Mouse (Mus musculus) neural tube, embryonic 13.5 days (tissue): ENCODE data around the gene Clec2i. TPM values are rescaled to one million over a fixed set of nuclear protein-coding genes. Genes with fewer than 3 reads are reported as not detected.
"Not testable (repeated sequence)": the region's sequence is repeated elsewhere in the genome, so short reads cannot be mapped to it uniquely, and the experiment has no call there.

ENCODE experiments used
- ATAC-seq: fragments of 200-750 bp; cut with Nextera tagmentation; 2 replicates; pipeline ENCODE4 v1.8.0; 2017; ENCODE audit warnings: low read depth, mild to moderate bottlenecking, moderate TSS enrichment, moderate library complexity
- H3K27ac ChIP-seq: fragments of 300-500 bp; sonication (generic); replicated peaks from 2 replicates; pipeline ENCODE4 v1.5.1; 2015; ENCODE audit warnings: moderate library complexity, mild to moderate bottlenecking, inconsistent platforms
- H3K27me3 ChIP-seq: fragments of 300-500 bp; sonication (generic); 2 replicates; pipeline ENCODE4 v1.6.1; 2015; ENCODE audit warnings: mild to moderate bottlenecking, inconsistent platforms
- H3K36me3 ChIP-seq: fragments of 300-500 bp; sonication (generic); 2 replicates; pipeline ENCODE4 v1.6.1; 2015; ENCODE audit warnings: mild to moderate bottlenecking, inconsistent platforms
- H3K4me1 ChIP-seq: fragments of 300-500 bp; sonication (generic); replicated peaks from 2 replicates; pipeline ENCODE4 v1.6.1; 2015; ENCODE audit warnings: inconsistent platforms
- H3K4me2 ChIP-seq: fragments of 300-500 bp; sonication (generic); 2 replicates; pipeline ENCODE4 v1.6.1; 2015; ENCODE audit warnings: inconsistent platforms, mild to moderate bottlenecking, moderate library complexity
- H3K4me3 ChIP-seq: fragments of 300-500 bp; sonication (generic); 2 replicates; pipeline ENCODE4 v1.5.1; 2015; ENCODE audit warnings: mild to moderate bottlenecking, inconsistent platforms
- H3K9ac ChIP-seq: fragments of 300-500 bp; sonication (generic); 2 replicates; pipeline ENCODE4 v1.6.1; 2015; ENCODE audit warnings: moderate library complexity, mild to moderate bottlenecking, inconsistent platforms
- H3K9me3 ChIP-seq: fragments of 300-500 bp; sonication (generic); 2 replicates; pipeline ENCODE4 v1.6.1; 2016; ENCODE audit warnings: inconsistent platforms
- WGBS: fragments of 180-500 bp; shearing (Covaris S2); methylation state at CpG from one replicate; pipeline ENCODE4 v1.1.7; 2015; 5-methylcytosine and 5-hydroxymethylcytosine counted together
- polyA plus RNA-seq: library from polyadenylated mRNA; unstranded; fragments of >200 nt; fragmentation: Nextera tagmentation; extraction: Ambion mirVana; gene quantifications from 2 replicates; pipeline ENCODE4 v1.2.1, GENCODE M21; 2015

Clec2i gene
- polyA plus RNA-seq, 1 experiment from 2014 or later: not detected

DNA sequence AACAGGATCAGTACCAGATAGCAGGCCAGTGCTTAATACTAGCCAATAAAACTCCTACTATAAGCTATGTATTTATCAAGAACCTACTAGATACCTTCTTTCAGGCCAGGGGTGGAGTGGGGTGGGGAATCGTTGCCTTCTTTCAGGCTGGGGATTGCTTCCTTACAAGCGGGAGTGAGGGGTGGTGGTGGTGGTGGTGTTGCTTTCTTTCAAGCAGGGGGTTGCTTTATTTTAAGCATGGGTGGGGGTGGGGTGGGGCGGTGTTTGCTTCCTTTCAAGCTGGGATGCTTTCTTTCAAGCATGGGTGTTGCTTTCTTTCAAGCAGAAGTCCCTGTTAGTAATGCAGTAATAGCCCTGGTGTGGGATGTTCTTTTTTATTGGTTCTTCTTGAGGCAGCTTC, 18.5 kb upstream of the Clec2i start:
- H3K9ac ChIP-seq: no peak overlapping the region
- H3K4me2 ChIP-seq: no peak overlapping the region
- no peaks in the 10 kb centered on the region for H3K4me1 ChIP-seq
- H3K4me3 ChIP-seq: no peak overlapping the region
- H3K9me3 ChIP-seq: no peaks in the 10 kb centered on the region
- ATAC-seq: no peak
- H3K27ac ChIP-seq: no peak overlapping the region
- H3K27me3 ChIP-seq: no peaks in the 10 kb centered on the region
- no peaks in the 10 kb centered on the region for H3K36me3 ChIP-seq
- 8% methylated on average over 3 of the region's 3 CpGs for WGBS

DNA sequence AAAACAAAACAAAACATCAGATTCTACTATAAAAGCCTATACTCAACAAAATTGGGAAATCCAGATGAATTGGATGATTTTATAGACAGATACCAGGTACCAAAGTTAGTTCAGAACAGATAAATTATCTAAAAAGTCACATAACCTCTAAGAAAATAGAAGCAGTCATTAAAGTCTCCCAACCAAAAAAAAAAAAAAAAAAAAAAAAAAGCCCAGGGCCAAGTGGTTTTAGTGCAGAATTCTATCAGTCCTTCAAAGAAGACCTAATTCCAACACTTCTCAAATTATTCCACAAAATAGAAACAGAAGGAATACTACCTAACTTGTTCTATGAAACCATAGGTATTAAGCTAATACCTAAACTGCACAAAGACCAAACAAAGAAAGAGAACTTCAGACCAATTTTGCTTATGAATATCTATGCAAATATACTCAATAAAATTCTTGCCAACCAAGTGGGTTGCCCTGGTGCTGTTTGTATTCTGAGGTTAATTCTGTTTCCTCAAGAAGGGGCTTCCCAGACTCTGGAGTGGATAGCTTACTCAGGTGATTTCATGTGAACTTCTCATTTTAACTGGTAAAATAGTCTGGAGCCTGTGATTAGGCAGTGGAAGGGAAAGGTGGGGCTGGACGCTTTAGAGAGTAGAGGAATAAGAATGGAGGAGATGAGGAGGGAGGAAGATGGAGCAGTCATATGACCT, 15.3 kb upstream of the Clec2i start:
- peaks cover 4% of the 10 kb centered on the region; the same call in 1 of the 2 replicates for H3K9me3 ChIP-seq
- no peak overlapping the region for H3K27ac ChIP-seq
- H3K36me3 ChIP-seq: no peaks in the 10 kb centered on the region
- WGBS: 77% methylated on average over 1 of the region's 1 CpGs
- no peaks in the 10 kb centered on the region for H3K27me3 ChIP-seq
- no peaks in the 10 kb centered on the region for H3K4me1 ChIP-seq
- no peak overlapping the region for H3K9ac ChIP-seq
- H3K4me3 ChIP-seq: no peak overlapping the region
- H3K4me2 ChIP-seq: no peak overlapping the region
- no peak for ATAC-seq

DNA sequence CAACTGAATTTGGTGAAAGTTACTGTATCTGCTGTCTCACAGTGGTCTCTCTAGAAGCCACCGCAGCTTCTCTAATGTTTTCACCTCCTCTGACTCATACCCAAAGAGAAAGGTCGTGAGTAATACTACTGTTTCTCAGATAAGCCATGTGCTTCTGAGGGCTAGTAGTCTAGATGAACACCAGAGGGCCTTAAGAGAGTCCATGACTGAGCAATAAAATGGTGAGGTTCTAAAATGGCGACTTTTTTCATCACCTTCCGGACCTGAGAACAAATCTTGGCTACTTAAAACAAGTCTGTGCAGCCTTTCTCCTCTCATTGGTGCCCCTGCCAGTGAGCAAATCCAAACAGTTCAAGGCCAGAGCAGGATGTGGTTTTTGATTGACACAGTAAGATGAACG, 1.4 kb downstream of the Clec2i start:
- H3K27ac ChIP-seq: no peak overlapping the region
- H3K36me3 ChIP-seq: no peaks in the 10 kb centered on the region
- H3K4me2 ChIP-seq: no peak overlapping the region
- H3K9me3 ChIP-seq: no peaks in the 10 kb centered on the region
- H3K27me3 ChIP-seq: no peaks in the 10 kb centered on the region
- 86% methylated on average over 5 of the region's 5 CpGs for WGBS
- no peaks in the 10 kb centered on the region for H3K4me1 ChIP-seq
- ATAC-seq: no peak
- no peak overlapping the region for H3K9ac ChIP-seq
- H3K4me3 ChIP-seq: no peak overlapping the region

- Histone ChIP-seq H3K36me3 (no peaks in the 10 kb centered on the region), H3K9me3 (no peaks in the 10 kb centered on the region), H3K4me2 (no peak within 1 kb of the TSS), H3K4me1 (no peaks in the 10 kb centered on the region), H3K4me3 (no peak within 1 kb of the TSS), H3K9ac (no peak within 1 kb of the TSS), H3K27ac (no peak within 1 kb of the TSS), H3K27me3 (no peaks in the 10 kb centered on the region)
- 78% methylated on average over 2 of the region's 2 CpGs for WGBS
- ATAC-seq: no peak
Observed at GRCm38 (mm10) chr6:128890948-128891355, 3.6 kb downstream of the Clec2i start, which contains the start of gene BC035044. BC035044 (minus strand) TSS chr6:128891126.

- Histone ChIP-seq H3K27ac (no peak overlapping the region), H3K4me1 (no peaks in the 10 kb centered on the region), H3K9ac (no peak overlapping the region), H3K27me3 (no peaks in the 10 kb centered on the region), H3K9me3 (no peaks in the 10 kb centered on the region), H3K4me3 (no peak overlapping the region), H3K36me3 (no peaks in the 10 kb centered on the region), H3K4me2 (no peak overlapping the region)
- no peak for ATAC-seq
- 85% methylated on average over 3 of the region's 3 CpGs for WGBS
Observed at GRCm38 (mm10) chr6:128895404-128896001, 8.1 kb downstream of the Clec2i start.

DNA sequence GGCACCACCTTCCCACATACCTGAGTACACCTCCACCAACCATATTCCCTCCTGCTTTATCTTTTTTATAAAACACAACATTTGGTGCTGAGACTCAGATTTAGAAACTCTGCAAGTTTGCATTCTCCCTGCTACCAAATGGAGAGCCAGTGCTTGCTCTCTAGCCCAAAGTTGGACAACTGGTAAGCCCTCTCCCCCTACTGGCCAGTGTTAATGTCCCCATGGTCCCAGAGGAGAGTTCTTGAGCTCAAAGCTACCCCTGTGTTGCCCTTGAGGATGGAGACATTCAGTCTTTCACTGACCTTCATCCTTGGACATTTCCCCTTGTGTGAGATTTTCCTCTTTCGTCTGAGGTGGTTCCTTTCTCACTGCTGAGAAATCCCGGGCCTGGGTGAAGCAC, 12.7 kb downstream of the Clec2i start:
- WGBS: 88% methylated on average over 2 of the region's 2 CpGs
- Histone ChIP-seq H3K27ac (no peak overlapping the region), H3K9me3 (no peaks in the 10 kb centered on the region), H3K4me3 (no peak overlapping the region), H3K36me3 (no peaks in the 10 kb centered on the region), H3K27me3 (no peaks in the 10 kb centered on the region), H3K9ac (no peak overlapping the region), H3K4me2 (no peak overlapping the region), H3K4me1 (no peaks in the 10 kb centered on the region)
- ATAC-seq: no peak

GRCm38 (mm10) chr6:128900796-128901552, 13.6 kb downstream of the Clec2i start:
- not testable (repeated sequence) for H3K9ac ChIP-seq, H3K4me2 ChIP-seq, H3K9me3 ChIP-seq, H3K27ac ChIP-seq, H3K27me3 ChIP-seq, H3K4me1 ChIP-seq, H3K4me3 ChIP-seq, ATAC-seq, H3K36me3 ChIP-seq
- WGBS: 91% methylated on average over 6 of the region's 6 CpGs

- Histone ChIP-seq H3K36me3 (no peaks in the 10 kb centered on the region), H3K4me2 (no peak overlapping the region), H3K4me1 (no peaks in the 10 kb centered on the region), H3K27me3 (no peaks in the 10 kb centered on the region), H3K9me3 (no peaks in the 10 kb centered on the region), H3K4me3 (no peak overlapping the region), H3K27ac (no peak overlapping the region), H3K9ac (no peak overlapping the region)
- WGBS: 96% methylated on average over 2 of the region's 2 CpGs
- ATAC-seq: no peak
Observed at GRCm38 (mm10) chr6:128913598-128914254, 26.3 kb downstream of the Clec2i start.

DNA sequence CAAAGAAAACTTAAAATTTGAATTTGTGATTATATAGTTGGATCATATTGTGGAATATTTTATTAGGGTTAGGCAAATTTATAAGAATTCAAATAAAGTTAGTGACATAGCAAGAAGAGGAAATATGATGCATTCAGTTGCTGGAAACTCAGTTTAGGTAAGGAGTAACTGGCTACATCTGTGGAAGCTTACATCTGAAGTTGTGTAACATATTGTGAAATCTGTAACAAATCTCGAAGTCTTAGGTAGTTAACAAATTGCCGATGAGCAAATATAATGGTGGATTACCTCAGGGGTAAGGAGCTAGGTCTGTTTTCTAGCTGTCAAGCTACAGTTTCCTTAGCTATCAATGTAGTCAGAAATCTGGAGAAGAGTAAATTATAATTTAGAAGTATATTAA, 29.9 kb downstream of the Clec2i start:
- Histone ChIP-seq H3K27me3 (no peaks in the 10 kb centered on the region), H3K36me3 (no peaks in the 10 kb centered on the region), H3K4me3 (no peak overlapping the region), H3K4me1 (no peaks in the 10 kb centered on the region), H3K27ac (no peak overlapping the region), H3K9ac (no peak overlapping the region), H3K9me3 (no peaks in the 10 kb centered on the region), H3K4me2 (no peak overlapping the region)
- no peak for ATAC-seq
- WGBS: 92% methylated on average over 2 of the region's 2 CpGs

DNA sequence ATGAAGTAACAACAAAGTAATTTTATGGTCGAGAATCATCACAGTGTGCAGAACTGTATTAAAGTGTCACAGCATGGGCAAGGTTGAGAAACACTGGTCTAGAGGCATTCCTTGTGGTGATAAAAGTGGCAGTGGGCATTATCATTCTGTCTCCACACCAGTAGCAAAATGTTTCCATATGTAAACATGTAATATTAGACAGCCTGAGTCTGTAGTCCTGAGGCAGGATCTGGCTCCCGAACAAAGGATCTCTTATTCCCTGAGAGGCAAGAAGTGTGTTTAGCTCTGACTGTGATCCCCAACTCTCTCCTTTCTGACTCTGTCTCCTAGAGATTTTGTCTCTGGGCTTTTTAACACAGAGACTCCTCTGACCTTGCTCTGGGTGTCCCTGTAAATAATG, 45.7 kb downstream of the Clec2i start:
- H3K27me3 ChIP-seq: no peaks in the 10 kb centered on the region
- H3K4me3 ChIP-seq: no peak overlapping the region
- no peak overlapping the region for H3K27ac ChIP-seq
- 79% methylated on average over 2 of the region's 2 CpGs for WGBS
- no peak for ATAC-seq
- no peaks in the 10 kb centered on the region for H3K36me3 ChIP-seq
- no peaks in the 10 kb centered on the region for H3K4me1 ChIP-seq
- H3K9ac ChIP-seq: no peak overlapping the region
- no peak overlapping the region for H3K4me2 ChIP-seq
- no peaks in the 10 kb centered on the region for H3K9me3 ChIP-seq

DNA sequence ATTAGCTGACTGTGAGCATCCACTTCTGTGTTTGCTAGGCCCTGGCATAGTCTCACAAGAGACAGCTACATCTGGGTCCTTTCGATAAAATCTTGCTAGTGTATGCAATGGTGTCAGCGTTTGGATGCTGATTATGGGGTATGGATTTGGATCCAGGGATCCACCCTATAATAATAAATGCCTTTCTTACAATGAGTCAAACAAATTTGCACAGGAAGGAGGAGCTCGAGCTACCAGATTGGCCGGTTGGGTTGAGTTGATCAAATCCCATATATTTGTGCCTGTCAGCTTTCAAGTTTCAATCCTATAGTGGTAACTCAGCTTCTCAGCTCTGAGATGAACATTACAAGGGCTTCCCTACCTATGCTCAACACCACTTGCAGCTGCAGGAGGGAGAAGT, 46.7 kb downstream of the Clec2i start, which contains the start of gene Clec2g:
Gene Clec2g, plus strand, starts transcription at position 301 of the 400 bp plus-strand sequence.
- H3K4me1 ChIP-seq, H3K27me3 ChIP-seq, H3K9me3 ChIP-seq, H3K4me2 ChIP-seq, H3K4me3 ChIP-seq, H3K27ac ChIP-seq, H3K9ac ChIP-seq, ATAC-seq, H3K36me3 ChIP-seq: not testable (repeated sequence)
- WGBS: 95% methylated on average over 4 of the region's 4 CpGs
